Mouse (Mus musculus): ENCODE measurements around the gene Wwp2.

Wwp2 gene

GRCm38 (mm10) chr8:107560820-107561536 is 124.8 kb downstream of the Wwp2 start:
- no peak for DNase-seq (ENCODE audit: low read depth, low spot score)

- no peak for DNase-seq (ENCODE audit: low read depth, low spot score)
Measured at GRCm38 (mm10) chr8:107562164-107562563, 126.0 kb downstream of the Wwp2 start.

- no peak for DNase-seq (ENCODE audit: low read depth, low spot score)
Measured at GRCm38 (mm10) chr8:107571046-107571445, 134.9 kb downstream of the Wwp2 start.

DNA sequence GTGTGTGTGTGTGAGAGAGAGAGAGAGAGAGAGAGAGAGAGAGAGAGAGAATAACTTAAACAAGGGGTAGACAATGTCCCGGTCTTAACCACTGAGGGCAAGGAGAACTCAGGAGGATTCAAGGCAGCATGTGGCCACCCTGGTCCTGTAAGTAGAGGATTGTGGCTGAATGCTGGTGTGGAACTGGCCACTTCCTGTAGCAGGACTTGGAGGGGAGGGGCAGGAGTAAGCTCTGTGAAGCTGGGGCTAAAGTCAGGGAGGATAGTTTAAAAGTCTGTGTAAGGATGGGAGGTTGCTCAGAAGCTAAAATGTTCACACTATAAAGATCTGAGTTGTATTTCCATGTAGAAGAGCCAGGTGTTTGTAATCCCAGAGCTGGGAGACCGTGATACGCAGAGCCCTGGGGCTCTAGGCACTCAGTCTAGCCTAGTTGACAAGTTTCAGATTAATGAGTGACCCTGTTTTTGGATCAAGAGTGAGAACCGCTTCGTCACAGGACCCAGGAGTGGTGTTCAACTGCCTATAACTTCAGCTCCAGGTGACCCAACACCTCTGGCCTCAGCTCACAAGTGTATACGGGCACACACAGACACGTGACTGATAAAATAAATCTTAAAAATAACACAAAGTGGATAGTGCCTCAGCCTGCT is 135.4 kb downstream of the Wwp2 start:
- no peak for DNase-seq (ENCODE audit: low read depth, low spot score)

DNA sequence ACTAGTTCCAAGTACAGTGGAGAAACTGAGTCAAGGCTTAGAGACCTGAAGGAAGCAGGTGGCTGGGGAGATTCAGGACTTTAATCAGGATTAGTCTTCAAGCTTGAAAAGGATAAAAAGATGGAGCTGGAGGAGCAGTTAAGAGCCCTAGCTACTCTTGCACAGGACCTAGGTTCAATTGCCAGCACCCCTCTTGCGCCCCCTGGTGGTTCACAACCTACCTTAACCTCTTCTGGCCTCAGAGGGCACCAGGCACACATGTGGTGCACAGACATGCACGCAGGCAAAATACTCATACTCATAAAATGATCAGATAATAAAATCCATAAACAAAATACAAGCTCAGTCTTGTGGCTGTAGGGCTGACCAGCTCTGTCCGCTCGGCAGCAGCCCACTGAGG is 136.3 kb downstream of the Wwp2 start:
- peak; percentile 67 for DNase-seq (ENCODE audit: low read depth, low spot score)

DNA sequence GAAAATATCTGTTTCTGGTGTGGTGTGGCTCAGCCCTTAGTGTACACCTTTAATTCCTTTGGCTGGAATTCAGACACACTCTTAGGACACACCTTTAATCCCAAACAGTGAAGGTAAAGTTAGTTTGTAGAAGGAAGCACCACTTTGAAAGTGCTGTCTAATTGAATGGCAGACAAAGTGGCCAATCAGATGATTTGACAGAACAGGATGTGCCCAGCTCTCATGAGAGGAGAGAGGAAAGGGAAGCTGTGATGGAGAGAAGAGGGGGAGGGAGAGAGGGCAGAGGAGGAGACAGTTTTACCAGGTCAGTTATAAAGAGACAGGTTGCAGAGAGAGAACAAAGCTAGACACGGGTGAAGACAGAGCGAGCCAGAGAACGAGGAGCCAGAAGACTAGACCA is 138.6 kb downstream of the Wwp2 start:
- no peak for DNase-seq (ENCODE audit: low read depth, low spot score)

DNA sequence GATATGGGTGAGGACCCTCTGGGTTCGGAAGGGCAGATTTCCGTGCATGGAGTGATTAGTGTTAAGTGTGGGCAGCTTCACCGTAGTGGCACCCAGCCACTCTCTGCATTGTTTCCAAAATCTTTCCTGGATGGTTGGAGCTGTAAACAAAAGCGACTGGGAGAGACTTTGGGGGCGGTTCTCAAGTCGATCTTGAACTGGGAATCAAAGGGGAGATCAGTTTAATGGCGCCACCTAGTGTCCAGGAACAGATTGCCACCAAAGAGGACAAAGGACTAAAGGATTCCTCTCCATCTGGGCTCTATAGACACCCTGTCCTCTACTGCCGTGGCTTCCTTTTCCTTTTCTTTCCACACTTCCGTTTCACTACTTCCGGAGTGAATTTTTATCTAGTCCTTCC is 140.5 kb downstream of the Wwp2 start:
- peak; percentile 92 for DNase-seq (ENCODE audit: low read depth, low spot score)

DNA sequence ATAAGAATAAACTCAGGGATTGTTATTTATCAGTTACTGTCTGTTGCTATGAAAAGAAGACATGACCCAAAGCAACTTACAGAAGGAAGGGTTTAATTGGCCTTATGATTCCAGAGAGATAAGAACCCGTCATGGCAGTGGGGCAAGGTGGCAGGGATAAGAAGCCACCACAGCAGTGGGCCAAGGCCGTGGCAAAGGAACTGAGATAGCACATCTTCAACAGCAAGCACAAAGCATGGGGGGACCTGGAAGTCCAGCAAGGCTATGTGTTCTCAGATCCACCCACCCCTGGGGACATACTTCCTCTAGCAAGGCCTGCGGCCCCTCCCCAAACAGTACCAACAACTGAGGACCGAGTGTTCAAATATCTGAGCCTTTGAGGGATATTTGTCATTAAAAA is 141.5 kb downstream of the Wwp2 start:
- DNase-seq (ENCODE audit: low read depth, low spot score), result no peak

- DNase-seq (ENCODE audit: low read depth, low spot score), result no peak
Measured at GRCm38 (mm10) chr8:107578132-107578531, 142.0 kb downstream of the Wwp2 start.

- peak; percentile 51 for DNase-seq (ENCODE audit: low read depth, low spot score)
Measured at GRCm38 (mm10) chr8:107578541-107578940, 142.4 kb downstream of the Wwp2 start.

DNA sequence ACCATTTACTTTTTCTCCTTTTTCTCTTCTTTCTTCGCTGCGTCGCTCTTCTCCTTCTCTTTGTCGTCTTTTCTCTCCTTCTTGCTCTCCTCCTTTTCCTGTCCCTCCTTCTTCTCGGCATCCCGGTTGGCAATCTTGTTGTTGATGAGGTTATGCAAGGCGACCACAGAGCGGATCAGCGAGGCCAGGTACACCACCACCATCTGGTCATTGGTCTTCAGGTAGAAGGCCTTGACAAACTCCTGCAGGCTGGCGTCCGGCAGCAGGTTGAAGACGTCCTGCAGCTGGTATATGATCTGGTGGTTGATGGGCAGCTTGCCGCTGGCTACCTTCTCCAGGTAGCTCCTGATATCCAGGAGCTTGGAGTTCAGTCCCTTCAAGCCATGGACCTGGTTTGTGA is 144.7 kb downstream of the Wwp2 start:
- DNase-seq (ENCODE audit: low read depth, low spot score), result no peak

GRCm38 (mm10) chr8:107581536-107581935 is 145.4 kb downstream of the Wwp2 start:
- DNase-seq (ENCODE audit: low read depth, low spot score), result no peak

- DNase-seq (ENCODE audit: low read depth, low spot score), result no peak
Measured at GRCm38 (mm10) chr8:107582136-107582535, 146.0 kb downstream of the Wwp2 start.

DNA sequence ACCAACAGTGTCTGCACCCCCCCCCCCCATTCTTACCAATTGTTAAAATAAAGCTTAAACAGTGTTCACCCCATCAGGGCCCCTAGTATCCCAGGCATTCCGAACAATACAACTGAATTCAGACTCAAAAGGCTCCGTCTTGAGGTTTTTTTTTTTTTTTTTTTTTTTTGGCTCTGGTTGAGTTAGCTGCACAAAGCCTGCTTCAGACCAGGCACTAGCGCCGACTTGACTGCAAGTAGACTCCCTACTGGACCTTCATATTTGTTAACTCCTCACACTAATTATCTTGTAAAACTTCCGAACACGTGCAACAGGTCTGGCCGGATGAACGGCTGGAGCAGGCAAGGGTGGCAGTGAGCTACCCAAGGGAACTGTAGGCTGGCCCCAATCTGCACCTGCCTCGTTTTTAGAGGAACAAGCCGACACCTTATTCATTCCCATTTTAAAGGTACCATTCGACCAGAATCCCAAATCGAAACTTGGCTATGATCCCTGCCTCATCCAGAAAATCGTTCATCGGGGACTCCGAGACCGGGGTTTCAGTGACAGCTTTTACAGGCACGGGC is 151.3 kb downstream of the Wwp2 start:
- DNase-seq (ENCODE audit: low read depth, low spot score), result peak; percentile 17

- peak; percentile 96 for DNase-seq (ENCODE audit: low read depth, low spot score)
Measured at GRCm38 (mm10) chr8:107587995-107588780, 152.0 kb downstream of the Wwp2 start, which contains the start of gene Psmd7. Gene Psmd7, minus strand, starts transcription at chr8:107588464.

- no peak for DNase-seq (ENCODE audit: low read depth, low spot score)
Measured at GRCm38 (mm10) chr8:107593967-107594729, 158.0 kb downstream of the Wwp2 start.

GRCm38 (mm10) chr8:107594817-107595216 is 158.7 kb downstream of the Wwp2 start:
- no peak for DNase-seq (ENCODE audit: low read depth, low spot score)

- DNase-seq (ENCODE audit: low read depth, low spot score), result no peak
Measured at GRCm38 (mm10) chr8:107597731-107598130, 161.6 kb downstream of the Wwp2 start.

GRCm38 (mm10) chr8:107599691-107600090 is 163.5 kb downstream of the Wwp2 start:
- DNase-seq (ENCODE audit: low read depth, low spot score), result no peak

GRCm38 (mm10) chr8:107603026-107603425 is 166.9 kb downstream of the Wwp2 start:
- peak; percentile 76 for DNase-seq (ENCODE audit: low read depth, low spot score)
